Comparison of ENCODE assay signal across 7 mouse cellular contexts in the genomic region with DNA sequence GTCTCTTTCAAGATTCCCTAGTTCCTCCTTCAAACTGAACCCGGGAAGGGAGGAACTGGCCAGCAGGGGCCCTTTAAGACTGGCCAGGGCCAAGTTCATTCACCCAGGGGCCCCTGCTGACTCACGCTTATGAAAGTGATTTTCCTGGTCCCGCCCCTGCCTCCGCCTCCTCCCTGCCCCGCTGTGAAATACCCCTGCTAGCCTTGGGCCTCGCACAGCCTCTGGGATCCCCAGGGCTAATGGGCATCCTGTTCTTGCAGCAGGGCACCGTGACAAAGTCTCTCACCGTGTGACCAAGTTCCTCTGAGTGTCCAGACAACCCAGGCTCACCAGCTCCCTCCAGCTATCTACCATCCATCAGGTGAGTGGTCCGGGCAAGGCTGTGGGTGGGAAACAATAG. TPM values are rescaled to one million over a fixed set of nuclear protein-coding genes. Genes with fewer than 3 reads are reported as not detected.
DNase-seq lines count a peak whose midpoint lies in the region; ATAC-seq and TF ChIP-seq lines count a peak whose summit lies in the region.

No protein-coding gene starts in this region.

- DNase-seq in adrenal gland, adult 8-10 months, result peak; percentile 94
- peak; percentile 90 for DNase-seq in gastrocnemius, postnatal 25 days
- DNase-seq in kidney, adult 11 months, result peak; percentile 91
- DNase-seq in lung, embryonic 14.5 days, result peak; percentile 52
- no peak for DNase-seq in embryo, embryonic 10 days (ENCODE audit: low spot score)
- DNase-seq in left cerebral cortex, adult 18-20 months (ENCODE audit: low spot score in 2 of 2), result no peak

- no peaks in the 10 kb centered on the region for H3K9me3 ChIP-seq in lung, embryonic 14.5 days (ENCODE audit: low read depth, low read length)
- no peaks in the 10 kb centered on the region for H3K9me3 ChIP-seq in stomach, embryonic 16.5 days (replicated peaks; ENCODE audit: control insufficient read depth, low read length)

- H3K36me3 ChIP-seq in lung, embryonic 14.5 days (ENCODE audit: insufficient read depth), result no peaks in the 10 kb centered on the region
- H3K36me3 ChIP-seq in stomach, embryonic 16.5 days (ENCODE audit: control insufficient read depth, insufficient read depth, low read length), result no peaks in the 10 kb centered on the region

- H3K4me2 ChIP-seq in lung, embryonic 14.5 days, result peak overlapping the region; percentile 36; the same call in 1 of the 2 replicates
- H3K4me2 ChIP-seq in stomach, embryonic 16.5 days (ENCODE audit: low read depth, low read length), result peak overlapping the region; percentile 49

- H3K27ac ChIP-seq in lung, embryonic 14.5 days (ENCODE audit: low read depth), result no peak overlapping the region
- H3K27ac ChIP-seq in stomach, embryonic 16.5 days (ENCODE audit: low read length), result peak overlapping the region; percentile 84

- H3K4me1 ChIP-seq in lung, embryonic 14.5 days (ENCODE audit: insufficient read depth), result peaks cover 9% of the 10 kb centered on the region
- peaks cover 19% of the 10 kb centered on the region for H3K4me1 ChIP-seq in stomach, embryonic 16.5 days (ENCODE audit: control insufficient read depth, insufficient read depth, low read length)

- peak; percentile 9; the same call in 1 of the 2 replicates for ATAC-seq in lung, embryonic 14.5 days (ENCODE audit: insufficient read depth)
- ATAC-seq in stomach, embryonic 16.5 days (ENCODE audit: insufficient read depth, low FRiP score), result peak; percentile 67

- H3K4me3 ChIP-seq in lung, embryonic 14.5 days (ENCODE audit: low read depth, low read length), result no peak overlapping the region
- H3K4me3 ChIP-seq in stomach, embryonic 16.5 days (replicated peaks; ENCODE audit: low read length), result peak overlapping the region; percentile 42

- TF ChIP-seq CTCF in lung, embryonic 14.5 days (IDR thresholded peaks at IDR 0.05; ENCODE audit: low read depth), result no peak

- WGBS in lung, embryonic 14.5 days, result 12% methylated on average over 9 of the region's 9 CpGs
- WGBS in stomach, embryonic 16.5 days, result 16% methylated on average over 9 of the region's 9 CpGs

- peak overlapping the region; percentile 23; the same call in 1 of the 2 replicates for H3K9ac ChIP-seq in lung, embryonic 14.5 days
- H3K9ac ChIP-seq in stomach, embryonic 16.5 days (ENCODE audit: low read length), result peak overlapping the region; percentile 61

- H3K27me3 ChIP-seq in lung, embryonic 14.5 days (ENCODE audit: insufficient read depth, low read length), result no peaks in the 10 kb centered on the region
- H3K27me3 ChIP-seq in stomach, embryonic 16.5 days (ENCODE audit: control insufficient read depth, insufficient read depth, low read length), result no peaks in the 10 kb centered on the region

RNA-seq across cellular contexts. Expression of a gene that starts 3.0 kb away (rescaled TPM):
- total RNA-seq in adrenal gland, adult 8-10 months (2022), result 100 to 1,000 TPM in 3 of 4 experiments, 10 to 100 TPM in 1; 77.7 to 149 (median 123) TPM
- 10 to 100 TPM in 1 of 2 experiments, 1 to 10 TPM in 1; 9.9 to 14.8 TPM for total RNA-seq in gastrocnemius, postnatal 25 days (2021)
- 0.53 and 0.85 TPM in 2 replicates for polyA plus RNA-seq in lung, embryonic 14.5 days (2014; fragmentation: Nextera tagmentation; extraction: Ambion mirVana)
- polyA plus RNA-seq in stomach, embryonic 16.5 days (2015; fragmentation: Nextera tagmentation; extraction: Ambion mirVana), result 10.2 and 11.0 TPM in 2 replicates
- under 1 TPM; 0.45 to 0.72 TPM for total RNA-seq in left cerebral cortex, adult 18-20 months (2021)

RNA-seq across cellular contexts. Expression of a gene that starts 9.6 kb away (rescaled TPM):
- total RNA-seq in adrenal gland, adult 8-10 months (2022), result 10 to 100 TPM in 3 of 4 experiments, 1 to 10 TPM in 1; 9.9 to 13.7 (median 11.9) TPM
- total RNA-seq in gastrocnemius, postnatal 25 days (2021), result under 1 TPM; 0.13 to 0.18 TPM
- 1.9 and 2.2 TPM in 2 replicates for polyA plus RNA-seq in lung, embryonic 14.5 days (2014; fragmentation: Nextera tagmentation; extraction: Ambion mirVana)
- polyA plus RNA-seq in stomach, embryonic 16.5 days (2015; fragmentation: Nextera tagmentation; extraction: Ambion mirVana), result 0.74 and 1.5 TPM in 2 replicates
- 10 to 100 TPM; 72.8 to 99.1 TPM for total RNA-seq in left cerebral cortex, adult 18-20 months (2021)

RNA-seq across cellular contexts. Expression of a gene that starts 42.3 kb away (rescaled TPM):
- total RNA-seq in adrenal gland, adult 8-10 months (2022), result 10 to 100 TPM; 46.6 to 60.5 (median 54.6) TPM
- 10 to 100 TPM; 76.5 to 78.1 TPM for total RNA-seq in gastrocnemius, postnatal 25 days (2021)
- 11.8 and 14.0 TPM in 2 replicates for polyA plus RNA-seq in lung, embryonic 14.5 days (2014; fragmentation: Nextera tagmentation; extraction: Ambion mirVana)
- 12.5 and 13.5 TPM in 2 replicates for polyA plus RNA-seq in stomach, embryonic 16.5 days (2015; fragmentation: Nextera tagmentation; extraction: Ambion mirVana)
- total RNA-seq in left cerebral cortex, adult 18-20 months (2021), result 10 to 100 TPM; 27.1 to 28.1 TPM

Comparison
In these comparisons a context has a peak if more than half of its experiments do, and no peak if none do; other contexts are left out.
1. DNase-seq: peak in adrenal gland, adult 8-10 months (single experiment), gastrocnemius, postnatal 25 days (single experiment), kidney, adult 11 months (single experiment) and lung, embryonic 14.5 days (single experiment); none in embryo, embryonic 10 days (single experiment) and left cerebral cortex, adult 18-20 months (0 of 2).
2. RNA of a gene that starts 3.0 kb away (total RNA-seq): 77.7 to 149 TPM in adrenal gland, adult 8-10 months and 9.9 to 14.8 TPM in gastrocnemius, postnatal 25 days; 0.45 to 0.72 TPM in left cerebral cortex, adult 18-20 months; every median in the first group is over 4 times any median in the second.
3. RNA of a gene that starts 9.6 kb away (total RNA-seq): 72.8 to 99.1 TPM in left cerebral cortex, adult 18-20 months and 9.9 to 13.7 TPM in adrenal gland, adult 8-10 months; 0.13 to 0.18 TPM in gastrocnemius, postnatal 25 days; every median in the first group is over 4 times any median in the second.